Mouse (Mus musculus): Measurements from ENCODE around the gene Gadd45a. TPM values are rescaled to one million over a fixed set of nuclear protein-coding genes. Genes with fewer than 3 reads are reported as not detected.
"Not testable (repeated sequence)": the region's sequence is repeated elsewhere in the genome, so short reads cannot be mapped to it uniquely, and the experiment has no call there.

Gene Gadd45a
- polyA plus RNA-seq, 1 experiment, result 90.3 TPM

DNA sequence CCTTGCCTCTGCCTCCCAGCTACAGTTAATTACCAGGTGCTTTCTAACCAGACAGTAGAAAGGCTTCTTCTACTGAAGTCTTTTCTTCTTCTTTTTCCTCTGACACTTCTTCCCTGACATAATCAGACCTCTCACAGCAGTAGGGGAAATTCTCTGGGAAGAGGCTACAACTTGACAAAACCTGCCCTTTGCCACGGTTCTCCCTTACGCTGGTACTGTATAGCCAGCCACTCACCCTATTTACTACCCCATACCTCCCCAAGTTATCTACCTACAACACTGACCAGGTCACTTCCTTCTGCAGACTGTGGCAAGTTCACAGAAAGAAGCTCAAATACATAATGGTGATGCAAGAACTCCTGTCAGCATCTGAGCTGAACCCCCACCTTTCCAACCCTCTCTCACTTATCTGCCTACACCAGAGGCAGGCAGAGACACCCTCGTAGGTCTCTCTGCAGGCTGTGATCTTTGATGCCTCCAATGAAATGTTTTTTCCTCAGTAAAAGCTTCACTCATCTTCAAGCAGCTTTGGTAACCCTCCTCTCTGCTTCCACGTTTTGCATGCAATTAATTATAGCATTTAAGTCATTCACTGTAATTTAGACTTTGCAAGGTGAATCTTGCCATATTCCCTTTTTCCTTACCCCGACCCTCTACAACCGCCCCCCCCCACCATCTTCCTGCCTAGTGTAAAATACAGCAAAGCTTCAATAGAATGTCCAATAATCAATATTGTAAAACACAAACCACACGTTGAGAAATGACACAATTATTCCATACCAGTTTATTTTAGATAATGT lies 2.7 kb downstream of the Gadd45a start:
- Histone ChIP-seq H3K9me3 (replicated peaks; ENCODE audit: control insufficient read depth, insufficient read depth, low read length, poor library complexity, severe bottlenecking) (no peaks in the 10 kb centered on the region), H3K4me1 (ENCODE audit: control insufficient read depth, insufficient read depth, low read length) (peaks cover 1% of the 10 kb centered on the region), H3K4me3 (ENCODE audit: low read depth, low read length) (peak overlapping the region; percentile 66), H3K36me3 (ENCODE audit: control insufficient read depth, insufficient read depth, low read length, poor library complexity, severe bottlenecking) (peaks cover 18% of the 10 kb centered on the region), H3K27ac (ENCODE audit: insufficient read depth, low read length) (peak overlapping the region; percentile 93), H3K27me3 (ENCODE audit: control insufficient read depth, insufficient read depth, low read length, poor library complexity, severe bottlenecking) (no peaks in the 10 kb centered on the region), H3K9ac (ENCODE audit: low read depth, poor library complexity, severe bottlenecking) (peak overlapping the region; percentile 55)
- TF ChIP-seq CTCF (IDR thresholded peaks at IDR 0.05; ENCODE audit: low read depth, low read length), result no peak
- no peak for TF ChIP-seq EP300 (IDR thresholded peaks at IDR 0.05; ENCODE audit: insufficient read depth, low read depth, low read length)
- no peak for TF ChIP-seq POLR2A (IDR thresholded peaks at IDR 0.05; ENCODE audit: insufficient read depth, low read length)

GRCm38 (mm10) chr6:67033604-67034003 lies 3.7 kb downstream of the Gadd45a start:
- peak overlapping the region; percentile 57 for H3K27ac ChIP-seq (ENCODE audit: insufficient read depth, low read length)
- peaks cover 3% of the 10 kb centered on the region for H3K4me1 ChIP-seq (ENCODE audit: control insufficient read depth, insufficient read depth, low read length)
- peaks cover 18% of the 10 kb centered on the region for H3K36me3 ChIP-seq (ENCODE audit: control insufficient read depth, insufficient read depth, low read length, poor library complexity, severe bottlenecking)
- TF ChIP-seq CTCF (IDR thresholded peaks at IDR 0.05; ENCODE audit: low read depth, low read length) (no peak), EP300 (IDR thresholded peaks at IDR 0.05; ENCODE audit: insufficient read depth, low read depth, low read length) (no peak), POLR2A (IDR thresholded peaks at IDR 0.05; ENCODE audit: insufficient read depth, low read length) (no peak)
- H3K4me3 ChIP-seq (ENCODE audit: low read depth, low read length), result no peak overlapping the region
- H3K9ac ChIP-seq (ENCODE audit: low read depth, poor library complexity, severe bottlenecking), result 0 out of 2 replicates have a peak overlapping the region, but pooled peaks have one; percentile 55
- no peaks in the 10 kb centered on the region for H3K9me3 ChIP-seq (replicated peaks; ENCODE audit: control insufficient read depth, insufficient read depth, low read length, poor library complexity, severe bottlenecking)
- H3K27me3 ChIP-seq (ENCODE audit: control insufficient read depth, insufficient read depth, low read length, poor library complexity, severe bottlenecking), result no peaks in the 10 kb centered on the region

DNA sequence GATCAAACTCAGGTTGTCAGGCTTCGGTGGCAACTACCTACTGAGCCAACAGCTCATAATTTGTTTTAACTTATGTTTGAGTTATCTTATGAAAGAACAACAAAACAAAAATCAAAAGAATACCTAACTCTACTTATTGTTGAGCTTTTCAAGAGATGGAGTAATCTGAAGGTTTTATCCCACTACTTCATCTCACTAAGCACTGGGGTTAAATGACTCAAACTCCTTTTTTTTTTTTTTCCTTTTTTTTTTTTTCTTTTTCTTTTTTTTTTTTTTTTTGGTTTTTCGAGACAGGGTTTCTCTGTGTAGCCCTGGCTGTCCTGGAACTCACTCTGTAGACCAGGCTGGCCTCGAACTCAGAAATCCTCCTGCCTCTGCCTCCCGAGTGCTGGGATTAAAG lies 4.3 kb downstream of the Gadd45a start:
- H3K4me3 ChIP-seq (ENCODE audit: low read depth, low read length); H3K4me1 ChIP-seq (ENCODE audit: control insufficient read depth, insufficient read depth, low read length); H3K27ac ChIP-seq (ENCODE audit: insufficient read depth, low read length); H3K9ac ChIP-seq (ENCODE audit: low read depth, poor library complexity, severe bottlenecking); H3K9me3 ChIP-seq (replicated peaks; ENCODE audit: control insufficient read depth, insufficient read depth, low read length, poor library complexity, severe bottlenecking); H3K27me3 ChIP-seq (ENCODE audit: control insufficient read depth, insufficient read depth, low read length, poor library complexity, severe bottlenecking): not testable (repeated sequence)
- H3K36me3 ChIP-seq (ENCODE audit: control insufficient read depth, insufficient read depth, low read length, poor library complexity, severe bottlenecking), result peaks cover 18% of the 10 kb centered on the region

- H3K27ac ChIP-seq (ENCODE audit: insufficient read depth, low read length); H3K4me3 ChIP-seq (ENCODE audit: low read depth, low read length); H3K9me3 ChIP-seq (replicated peaks; ENCODE audit: control insufficient read depth, insufficient read depth, low read length, poor library complexity, severe bottlenecking); H3K4me1 ChIP-seq (ENCODE audit: control insufficient read depth, insufficient read depth, low read length); H3K9ac ChIP-seq (ENCODE audit: low read depth, poor library complexity, severe bottlenecking); H3K27me3 ChIP-seq (ENCODE audit: control insufficient read depth, insufficient read depth, low read length, poor library complexity, severe bottlenecking): not testable (repeated sequence)
- H3K36me3 ChIP-seq (ENCODE audit: control insufficient read depth, insufficient read depth, low read length, poor library complexity, severe bottlenecking), result peaks cover 18% of the 10 kb centered on the region
These were observed 4.7 kb downstream of the Gadd45a start for GRCm38 (mm10) chr6:67032551-67032950.

DNA sequence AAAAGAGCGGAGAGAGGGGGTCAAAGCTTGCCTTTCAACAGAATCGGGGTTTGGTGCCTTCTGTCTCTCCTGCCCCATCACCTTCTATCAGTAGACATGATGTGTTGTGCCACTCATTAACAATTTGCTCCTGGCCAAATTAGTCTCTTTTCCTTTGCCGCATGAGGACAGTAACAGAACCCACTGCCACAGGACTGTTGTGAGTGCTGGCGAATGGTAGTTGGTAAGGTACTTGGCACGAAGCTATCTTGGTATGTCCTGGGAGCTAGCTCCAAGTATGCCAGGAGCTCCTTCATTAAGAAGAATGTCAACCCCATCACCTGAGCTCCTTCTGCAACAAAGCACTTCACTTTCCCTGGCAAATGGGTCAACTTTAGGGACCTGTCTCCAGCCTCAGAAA lies 6.4 kb downstream of the Gadd45a start:
- no peak for TF ChIP-seq POLR2A (IDR thresholded peaks at IDR 0.05; ENCODE audit: insufficient read depth, low read length)
- TF ChIP-seq CTCF (IDR thresholded peaks at IDR 0.05; ENCODE audit: low read depth, low read length), result no peak
- TF ChIP-seq EP300 (IDR thresholded peaks at IDR 0.05; ENCODE audit: insufficient read depth, low read depth, low read length), result no peak
- no peaks in the 10 kb centered on the region for H3K9me3 ChIP-seq (replicated peaks; ENCODE audit: control insufficient read depth, insufficient read depth, low read length, poor library complexity, severe bottlenecking)
- H3K36me3 ChIP-seq (ENCODE audit: control insufficient read depth, insufficient read depth, low read length, poor library complexity, severe bottlenecking), result peaks cover 15% of the 10 kb centered on the region
- H3K4me1 ChIP-seq (ENCODE audit: control insufficient read depth, insufficient read depth, low read length), result peaks cover 3% of the 10 kb centered on the region
- no peaks in the 10 kb centered on the region for H3K27me3 ChIP-seq (ENCODE audit: control insufficient read depth, insufficient read depth, low read length, poor library complexity, severe bottlenecking)
- H3K9ac ChIP-seq (ENCODE audit: low read depth, poor library complexity, severe bottlenecking), result no peak overlapping the region
- H3K27ac ChIP-seq (ENCODE audit: insufficient read depth, low read length), result peak overlapping the region; percentile 90
- no peak overlapping the region for H3K4me3 ChIP-seq (ENCODE audit: low read depth, low read length)

DNA sequence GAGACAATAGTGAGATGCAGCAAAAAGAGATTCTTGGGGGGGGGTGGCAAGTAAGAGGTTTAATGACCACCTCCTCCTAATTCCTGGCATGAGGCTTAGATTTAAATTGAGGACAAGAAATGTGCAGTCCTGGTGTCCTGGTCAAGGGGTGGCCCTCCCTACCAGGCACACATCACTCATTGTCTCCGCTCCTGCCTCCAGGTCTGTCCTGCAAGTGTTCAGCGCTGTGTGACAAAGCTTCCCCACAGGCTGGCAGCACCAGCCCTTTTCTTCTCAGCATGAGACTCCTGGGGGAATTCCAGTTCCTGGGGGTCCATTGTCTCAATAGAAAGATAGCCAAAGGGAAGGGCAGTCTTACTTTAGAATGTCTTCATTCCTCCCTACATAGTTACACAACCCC lies 6.8 kb downstream of the Gadd45a start:
- H3K9ac ChIP-seq (ENCODE audit: low read depth, poor library complexity, severe bottlenecking), result no peak overlapping the region
- H3K4me3 ChIP-seq (ENCODE audit: low read depth, low read length), result no peak overlapping the region

More for the DNA sequence above, 6.8 kb downstream of the Gadd45a start:
- peak; percentile 98 for TF ChIP-seq EP300 (IDR thresholded peaks at IDR 0.05; ENCODE audit: insufficient read depth, low read depth, low read length)
- TF ChIP-seq CTCF (IDR thresholded peaks at IDR 0.05; ENCODE audit: low read depth, low read length), result no peak
- peaks cover 3% of the 10 kb centered on the region for H3K4me1 ChIP-seq (ENCODE audit: control insufficient read depth, insufficient read depth, low read length)
- H3K27ac ChIP-seq (ENCODE audit: insufficient read depth, low read length), result peak overlapping the region; percentile 90
- no peaks in the 10 kb centered on the region for H3K27me3 ChIP-seq (ENCODE audit: control insufficient read depth, insufficient read depth, low read length, poor library complexity, severe bottlenecking)
- no peaks in the 10 kb centered on the region for H3K9me3 ChIP-seq (replicated peaks; ENCODE audit: control insufficient read depth, insufficient read depth, low read length, poor library complexity, severe bottlenecking)
- H3K36me3 ChIP-seq (ENCODE audit: control insufficient read depth, insufficient read depth, low read length, poor library complexity, severe bottlenecking), result peaks cover 11% of the 10 kb centered on the region
